Comparison of ENCODE assay signal across 22 mouse cellular contexts in the genomic region with DNA sequence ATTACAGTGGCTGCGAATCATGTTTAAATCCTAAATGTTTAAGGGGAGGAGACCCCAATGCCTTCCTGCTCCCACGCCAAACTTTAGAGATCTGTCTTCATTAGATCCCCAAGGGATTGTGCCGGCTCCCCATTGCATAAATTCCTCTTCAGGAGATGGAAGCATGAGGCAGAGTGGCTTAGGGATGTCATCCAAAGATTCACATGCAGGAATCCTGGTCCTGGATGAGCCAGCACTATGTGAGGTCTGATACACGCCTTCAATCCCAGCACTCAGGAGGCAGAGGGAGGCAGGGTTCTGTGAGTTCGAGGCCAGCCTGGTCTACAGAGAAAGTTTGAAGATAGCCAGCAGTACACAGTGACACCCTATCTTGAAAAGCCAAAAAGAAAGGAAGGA.
DNase-seq lines count a peak whose midpoint lies in the region; ATAC-seq and TF ChIP-seq lines count a peak whose summit lies in the region.
"Had no signal": no experiment of that assay in that cellular context is flagged by ENCODE, and none has a peak within 500 bp of the region (broad histone marks: within the 10 kb centered on the region; RNA-seq: fewer than 3 reads in every experiment).

No protein-coding gene starts in this region.

- H3K36me3 ChIP-seq in lung, embryonic 14.5 days (ENCODE audit: insufficient read depth) = no peaks in the 10 kb centered on the region
- H3K36me3 ChIP-seq in lung, embryonic 15.5 days = no peaks in the 10 kb centered on the region
- no peaks in the 10 kb centered on the region for H3K36me3 ChIP-seq in lung, embryonic 16.5 days (ENCODE audit: control insufficient read depth, insufficient read depth, low read length)
- no peaks in the 10 kb centered on the region for H3K36me3 ChIP-seq in neural tube, embryonic 13.5 days
- H3K36me3 ChIP-seq: G1E had no signal

- H3K4me3 ChIP-seq in lung, embryonic 14.5 days (ENCODE audit: low read depth, low read length) = no peak overlapping the region
- no peak overlapping the region for H3K4me3 ChIP-seq in lung, embryonic 15.5 days
- no peak overlapping the region for H3K4me3 ChIP-seq in lung, embryonic 16.5 days (ENCODE audit: low read length)
- H3K4me3 ChIP-seq in neural tube, embryonic 13.5 days = no peak overlapping the region

- no peaks in the 10 kb centered on the region for H3K27me3 ChIP-seq in lung, embryonic 14.5 days (ENCODE audit: insufficient read depth, low read length)
- H3K27me3 ChIP-seq in lung, embryonic 15.5 days = no peaks in the 10 kb centered on the region
- H3K27me3 ChIP-seq in lung, embryonic 16.5 days (ENCODE audit: control insufficient read depth, insufficient read depth, low read depth, low read length) = no peaks in the 10 kb centered on the region
- H3K27me3 ChIP-seq in neural tube, embryonic 13.5 days = no peaks in the 10 kb centered on the region
- H3K27me3 ChIP-seq: CH12.LX, Patski had no signal

- DNase-seq in lung, embryonic 14.5 days = peak; percentile 52
- DNase-seq in lung, postnatal 36 days = no peak
- no peak for DNase-seq in lung, postnatal 14 days
- DNase-seq in lung, postnatal 4 days = no peak
- no peak for DNase-seq in neural tube, embryonic 10.5 days (ENCODE audit: extremely low spot score, low spot score)
- DNase-seq: adrenal gland, adult 2 months; adrenal gland, adult 8-10 months; adrenal gland, postnatal 10 days; adrenal gland, postnatal 14 days; adrenal gland, postnatal 25 days; adrenal gland, postnatal 36 days; B cell, adult 2 months; cerebellum, adult 11 months; cerebellum, adult 11-12 months had no signal

- peak overlapping the region; percentile 30; the same call in 1 of the 2 replicates for H3K27ac ChIP-seq in lung, embryonic 14.5 days (ENCODE audit: low read depth)
- peak overlapping the region; percentile 9; the same call in 1 of the 2 replicates for H3K27ac ChIP-seq in lung, embryonic 15.5 days
- H3K27ac ChIP-seq in lung, embryonic 16.5 days (ENCODE audit: low read length) = no peak overlapping the region
- H3K27ac ChIP-seq in neural tube, embryonic 13.5 days (replicated peaks) = peak overlapping the region; percentile 33; the same call in 1 of the 2 replicates

- no peak overlapping the region for H3K9ac ChIP-seq in lung, embryonic 14.5 days
- no peak overlapping the region for H3K9ac ChIP-seq in lung, embryonic 15.5 days
- no peak overlapping the region for H3K9ac ChIP-seq in lung, embryonic 16.5 days (ENCODE audit: low read length)
- no peak overlapping the region for H3K9ac ChIP-seq in neural tube, embryonic 13.5 days

- TF ChIP-seq CTCF in lung, embryonic 14.5 days (IDR thresholded peaks at IDR 0.05; ENCODE audit: low read depth) = no peak

- peak; percentile 53; the same call in 1 of the 2 replicates for ATAC-seq in lung, embryonic 14.5 days (ENCODE audit: insufficient read depth)
- ATAC-seq in lung, embryonic 15.5 days (ENCODE audit: borderline replicate concordance, extremely low read depth, low FRiP score, low TSS enrichment) = no peak
- ATAC-seq in lung, embryonic 16.5 days (ENCODE audit: low read depth) = peak; percentile 51; the same call in 1 of the 2 replicates
- no peak for ATAC-seq in neural tube, embryonic 13.5 days (ENCODE audit: low read depth)
- ATAC-seq: activated CD4-positive, CD25-positive, alpha-beta regulatory T cell, adult 4 months; CD4-positive, CD25-positive, alpha-beta regulatory T cell, adult 4 months; Patski had no signal

- H3K9me3 ChIP-seq in lung, embryonic 14.5 days (ENCODE audit: low read depth, low read length) = no peaks in the 10 kb centered on the region
- no peaks in the 10 kb centered on the region for H3K9me3 ChIP-seq in lung, embryonic 15.5 days
- H3K9me3 ChIP-seq in lung, embryonic 16.5 days (ENCODE audit: control insufficient read depth, low read length) = no peaks in the 10 kb centered on the region
- H3K9me3 ChIP-seq in neural tube, embryonic 13.5 days = no peaks in the 10 kb centered on the region
- H3K9me3 ChIP-seq: G1E had no signal

- WGBS in lung, embryonic 14.5 days = 37% methylated on average over 5 of the region's 5 CpGs
- 51% methylated on average over 5 of the region's 5 CpGs for WGBS in lung, embryonic 15.5 days
- WGBS in lung, embryonic 16.5 days = 49% methylated on average over 5 of the region's 5 CpGs
- WGBS in neural tube, embryonic 13.5 days = 83% methylated on average over 5 of the region's 5 CpGs

- no peaks in the 10 kb centered on the region for H3K4me1 ChIP-seq in lung, embryonic 14.5 days (ENCODE audit: insufficient read depth)
- H3K4me1 ChIP-seq in lung, embryonic 15.5 days = peaks cover 4% of the 10 kb centered on the region; the same call in 1 of the 2 replicates
- H3K4me1 ChIP-seq in lung, embryonic 16.5 days (replicated peaks; ENCODE audit: control insufficient read depth, insufficient read depth, low read length) = 0 out of 2 replicates have a peak, but pooled peaks cover 5% of the 10 kb centered on the region
- peaks cover 16% of the 10 kb centered on the region for H3K4me1 ChIP-seq in neural tube, embryonic 13.5 days (replicated peaks)

- H3K4me2 ChIP-seq in lung, embryonic 14.5 days = no peak overlapping the region
- H3K4me2 ChIP-seq in lung, embryonic 15.5 days = no peak overlapping the region
- no peak overlapping the region for H3K4me2 ChIP-seq in lung, embryonic 16.5 days (ENCODE audit: low read depth, low read length)
- H3K4me2 ChIP-seq in neural tube, embryonic 13.5 days = no peak overlapping the region

Comparison
In these comparisons a context has a peak if more than half of its experiments do, and no peak if none do; other contexts are left out.
1. ATAC-seq: peak in lung, embryonic 14.5 days (single experiment) and lung, embryonic 16.5 days (single experiment); none in lung, embryonic 15.5 days (single experiment) and neural tube, embryonic 13.5 days (single experiment).